Mouse (Mus musculus) T-helper 2 cell (primary cell): ENCODE data around the gene Kat5.

Experiments
- in situ Hi-C: fragments of 300-600 bp; cut with MboI, MseI; formaldehyde crosslinking; loops from one replicate; pipeline ENCODE4 v1.15.1; 2025; ENCODE audit warnings: high pct_unique_total_duplicates

Kat5 gene

GRCm38 (mm10) chr19:5572331-5573125, 37.5 kb downstream of the Kat5 start:
- in situ Hi-C loops: no loop called here

- in situ Hi-C loops: no loop called here
Observed at GRCm38 (mm10) chr19:5571831-5572230, 38.2 kb downstream of the Kat5 start.

- in situ Hi-C loops: no loop called here
Observed at GRCm38 (mm10) chr19:5570353-5571246, 39.4 kb downstream of the Kat5 start.

GRCm38 (mm10) chr19:5569521-5569920, 40.5 kb downstream of the Kat5 start:
- in situ Hi-C loops: loop anchor here (5.0 kb wide), 1 partner anchor 37 kb away; no protein-coding TSS in a partner anchor

GRCm38 (mm10) chr19:5568470-5569140, 41.4 kb downstream of the Kat5 start:
- in situ Hi-C loops: loop anchor here (5.0 kb wide), 1 partner anchor 36 kb away; no protein-coding TSS in a partner anchor

- in situ Hi-C loops: loop anchor here (5.0 kb wide), 1 partner anchor 36 kb away; no protein-coding TSS in a partner anchor
Observed at GRCm38 (mm10) chr19:5567534-5568469, 42.2 kb downstream of the Kat5 start, which contains the start of gene Ap5b1. TSS of gene Ap5b1 (plus strand) at chr19:5568025.

- in situ Hi-C loops: loop anchor here (5.0 kb wide), 1 partner anchor 35 kb away; no protein-coding TSS in a partner anchor
Observed at GRCm38 (mm10) chr19:5567180-5567533, 42.9 kb downstream of the Kat5 start.

- in situ Hi-C loops: loop anchor here (5.0 kb wide), 1 partner anchor 34 kb away; no protein-coding TSS in a partner anchor
Observed at GRCm38 (mm10) chr19:5566316-5566715, 43.7 kb downstream of the Kat5 start.

GRCm38 (mm10) chr19:5562776-5563175, 47.3 kb downstream of the Kat5 start:
- in situ Hi-C loops: no loop called here

- in situ Hi-C loops: no loop called here
Observed at GRCm38 (mm10) chr19:5561886-5562285, 48.2 kb downstream of the Kat5 start.

- in situ Hi-C loops: no loop called here
Observed at GRCm38 (mm10) chr19:5561252-5561790, 48.7 kb downstream of the Kat5 start.

GRCm38 (mm10) chr19:5560457-5561041, 49.5 kb downstream of the Kat5 start, which contains the start of gene Ovol1:
TSS of gene Ovol1 (minus strand) at chr19:5560646.
- in situ Hi-C loops: no loop called here

- in situ Hi-C loops: no loop called here
Observed at GRCm38 (mm10) chr19:5559631-5560456, 50.2 kb downstream of the Kat5 start.

- in situ Hi-C loops: no loop called here
Observed at GRCm38 (mm10) chr19:5559229-5559628, 50.8 kb downstream of the Kat5 start.

GRCm38 (mm10) chr19:5558770-5559169, 51.3 kb downstream of the Kat5 start:
- in situ Hi-C loops: no loop called here

- in situ Hi-C loops: no loop called here
Observed at GRCm38 (mm10) chr19:5558169-5558568, 51.9 kb downstream of the Kat5 start.

GRCm38 (mm10) chr19:5554212-5554611, 55.8 kb downstream of the Kat5 start:
- in situ Hi-C loops: no loop called here

GRCm38 (mm10) chr19:5553802-5554201, 56.2 kb downstream of the Kat5 start:
- in situ Hi-C loops: no loop called here
